Mouse (Mus musculus) left cerebral cortex, adult 9 months (tissue): Measurements from ENCODE around the gene Sap30.

Experiments used
- DNase-seq, 2 experiments: peaks; one replicate each; pipeline ENCODE4 v3.0.0; 2022; ENCODE audit warnings: low spot score in 2 of 2

Gene Sap30

GRCm38 (mm10) chr8:57441131-57441530 is 46.5 kb downstream of the Sap30 start:
- DNase-seq: no peak

- no peak for DNase-seq
Observed at GRCm38 (mm10) chr8:57436437-57436796, 51.2 kb downstream of the Sap30 start.

GRCm38 (mm10) chr8:57435768-57436436 is 51.8 kb downstream of the Sap30 start:
- DNase-seq: peak in 1 of 2 experiments; percentile 81

- DNase-seq: no peak
Observed at GRCm38 (mm10) chr8:57432802-57433201, 54.9 kb downstream of the Sap30 start.
